Mouse (Mus musculus) urinary bladder, postnatal 14 days (tissue): ENCODE measurements around the gene Cypt15.
"Not testable (repeated sequence)": the region's sequence is repeated elsewhere in the genome, so short reads cannot be mapped to it uniquely, and the experiment has no call there.

Experiments
- DNase-seq: peaks from one replicate; pipeline ENCODE4 v3.0.0; 2021; ENCODE audit warnings: low spot score

The Cypt15 gene

DNA sequence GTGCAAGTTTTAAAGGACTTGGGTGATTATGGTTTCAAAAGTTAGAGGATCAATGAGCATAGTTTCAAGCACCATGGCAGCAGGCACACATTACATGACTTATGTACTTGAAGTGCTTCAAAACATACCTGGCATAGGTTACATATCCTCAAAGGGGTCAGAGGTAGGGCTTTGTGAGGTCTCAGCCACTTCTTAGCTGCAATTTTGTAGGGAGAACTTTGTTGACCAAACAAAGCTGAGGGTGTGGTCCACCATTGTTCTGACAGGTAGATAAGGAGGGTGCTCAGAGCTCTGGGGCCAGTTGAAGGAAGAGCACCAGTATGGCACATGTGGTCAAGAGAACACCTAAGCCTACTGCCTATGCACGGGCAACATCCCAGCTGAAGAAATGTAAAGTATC, at the start of gene Cypt15:
Cypt15 (plus strand) TSS at position 301 of the 400 bp plus-strand sequence.
- not testable (repeated sequence) for DNase-seq

DNA sequence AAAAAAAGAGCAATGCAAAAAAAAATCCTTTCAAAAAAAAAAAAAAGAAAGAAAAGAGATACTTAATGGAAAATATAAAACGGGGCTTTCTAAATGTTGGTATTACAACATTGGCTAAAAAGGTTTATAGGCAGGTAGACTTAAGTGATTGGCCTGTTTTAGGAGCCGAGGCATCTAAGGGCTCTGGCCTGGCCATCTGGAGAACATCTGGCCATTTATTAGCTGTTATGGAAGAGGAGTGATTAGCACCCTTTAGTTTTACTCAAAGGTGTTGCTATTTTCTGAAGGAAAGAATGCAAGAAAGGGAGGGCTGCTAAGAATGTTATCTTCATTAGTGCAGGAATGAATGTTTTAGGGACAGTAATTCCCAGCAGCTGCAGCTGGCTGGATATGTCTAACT, 24.9 kb downstream of the Cypt15 start:
- DNase-seq: no peak

DNA sequence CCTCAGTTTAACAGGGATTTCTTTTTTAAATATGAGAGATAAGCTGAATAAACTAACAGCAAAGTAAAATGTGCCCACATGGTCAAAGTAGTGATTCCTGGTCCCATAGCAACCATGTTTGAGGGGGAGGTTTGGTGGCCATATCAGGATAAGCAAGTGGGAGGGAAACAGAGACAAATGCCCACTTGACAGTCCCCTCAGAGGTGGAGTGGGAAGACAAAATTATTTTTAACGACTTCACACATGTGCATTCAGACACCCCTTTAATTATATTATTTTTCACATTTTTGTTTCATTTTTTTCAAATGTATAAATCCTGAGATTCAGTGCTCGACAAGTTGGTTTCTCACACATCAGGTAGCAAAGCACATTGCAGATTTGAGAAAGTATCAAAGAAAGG, 32.8 kb downstream of the Cypt15 start:
- no peak for DNase-seq

DNA sequence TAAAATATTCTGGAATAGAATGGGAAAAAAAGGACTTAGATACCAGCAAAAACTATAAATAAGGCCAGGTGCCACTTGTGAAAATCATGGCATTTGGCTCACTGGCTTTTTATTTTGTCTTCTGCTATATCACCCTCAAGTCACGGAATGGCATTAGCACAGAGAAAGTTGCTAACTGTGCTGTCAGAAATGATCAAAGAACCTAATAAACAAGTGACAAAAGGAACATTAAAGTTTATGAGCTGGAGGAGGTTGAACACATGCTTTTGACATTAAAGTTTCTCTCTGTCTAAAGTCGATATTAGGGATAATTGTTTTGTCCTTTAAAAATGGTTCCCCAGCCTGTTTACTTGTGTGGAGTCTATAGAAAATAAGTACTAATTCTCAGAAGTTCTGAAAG, 37.7 kb downstream of the Cypt15 start:
- DNase-seq: no peak
